Mouse (Mus musculus) liver, adult 2 months (tissue): ENCODE measurements at regions not wholly inside any gene's neighbourhood (a gene's known extent, or its start where the extent isn't known, plus 50 kb on each side); places are given as distances from the start of the nearest gene placed in this dataset.
"Not testable (repeated sequence)": the region's sequence is repeated elsewhere in the genome, so short reads cannot be mapped to it uniquely, and the experiment has no call there.

Experiments
- DNase-seq: peaks from one replicate; pipeline ENCODE4 v3.0.0-alpha.2; 2011; ENCODE audit warnings: low read depth, low spot score; ENCODE audit errors: extremely low read depth
- H3K27ac ChIP-seq: fragments of 200-500 bp; replicated peaks from 2 replicates; pipeline ENCODE4 v1.5.1; 2012; ENCODE audit warnings: low read depth, mild to moderate bottlenecking, control low read depth, inconsistent platforms, low read length; ENCODE audit not compliant: insufficient read depth
- H3K27me3 ChIP-seq: fragments of 200-500 bp; 2 replicates; pipeline ENCODE4 v1.6.1; 2012; ENCODE audit warnings: mild to moderate bottlenecking, moderate library complexity, low read length, inconsistent platforms; ENCODE audit not compliant: control insufficient read depth, insufficient read depth
- H3K36me3 ChIP-seq: fragments of 200-500 bp; 2 replicates; pipeline ENCODE4 v1.6.1; 2012; ENCODE audit warnings: low read length, inconsistent platforms; ENCODE audit not compliant: control insufficient read depth, insufficient read depth
- H3K4me1 ChIP-seq: fragments of 200-500 bp; 2 replicates; pipeline ENCODE4 v1.6.1; 2011; ENCODE audit warnings: low read length; ENCODE audit not compliant: control insufficient read depth, insufficient read depth
- H3K4me3 ChIP-seq: fragments of 200-500 bp; 2 replicates; pipeline ENCODE4 v1.5.1; 2011; ENCODE audit warnings: low read depth, mild to moderate bottlenecking, control low read depth, low read length, moderate library complexity; ENCODE audit not compliant: insufficient read depth
- H3K79me2 ChIP-seq: fragments of 200-500 bp; 2 replicates; pipeline ENCODE4 v1.6.1; 2012; ENCODE audit warnings: inconsistent platforms, mild to moderate bottlenecking, low read length, moderate library complexity; ENCODE audit not compliant: control insufficient read depth, insufficient read depth
- H3K9ac ChIP-seq: fragments of 200-500 bp; 2 replicates; pipeline ENCODE4 v1.6.1; 2012; ENCODE audit warnings: low read depth, mild to moderate bottlenecking, control low read depth, inconsistent platforms, low read length
- CTCF ChIP-seq: fragments of 200-500 bp; IDR thresholded peaks from 2 replicates; pipeline ENCODE4 v1.5.1; 2011; ENCODE audit warnings: low read depth, low read length, control low read depth
- POLR2A ChIP-seq: fragments of 200-500 bp; IDR thresholded peaks from 2 replicates; pipeline ENCODE4 v1.6.1; 2011; ENCODE audit warnings: low read length, control low read depth; ENCODE audit not compliant: insufficient read depth; ENCODE audit errors: extremely low read depth
- WGBS: fragments of 180-500 bp; shearing (Covaris S2); methylation state at CpG from one replicate; pipeline ENCODE4 v1.1.7; 2018; 5-methylcytosine and 5-hydroxymethylcytosine counted together

DNA sequence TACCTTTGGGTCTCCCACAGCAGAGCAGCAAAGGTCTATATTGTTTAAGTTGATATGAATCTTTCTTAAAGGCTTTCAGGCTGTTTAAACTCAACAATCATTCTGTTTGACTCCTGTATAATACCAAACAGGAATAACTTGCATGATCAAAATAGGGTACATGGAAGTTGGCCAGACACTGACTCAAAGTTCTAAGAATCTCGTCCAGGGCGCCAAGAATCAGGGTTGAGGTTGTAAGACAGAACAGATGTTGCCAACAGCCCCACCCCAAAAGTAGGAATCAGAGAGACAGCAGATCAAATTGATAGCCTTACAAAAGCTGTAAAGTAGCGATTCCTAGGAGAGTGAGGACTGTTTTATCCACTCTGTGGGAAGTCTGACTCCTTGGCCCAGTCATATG lies 88.3 kb upstream of the Prlr start:
- H3K36me3 ChIP-seq = no peaks in the 10 kb centered on the region
- no peaks in the 10 kb centered on the region for H3K27me3 ChIP-seq
- no peaks in the 10 kb centered on the region for H3K79me2 ChIP-seq
- DNase-seq = no peak
- no peaks in the 10 kb centered on the region for H3K4me1 ChIP-seq
- WGBS = 73% methylated on average over 3 of the region's 3 CpGs
- H3K9ac ChIP-seq = no peak overlapping the region
- no peak overlapping the region for H3K27ac ChIP-seq
- no peak overlapping the region for H3K4me3 ChIP-seq
- TF ChIP-seq POLR2A (no peak), CTCF (no peak)

DNA sequence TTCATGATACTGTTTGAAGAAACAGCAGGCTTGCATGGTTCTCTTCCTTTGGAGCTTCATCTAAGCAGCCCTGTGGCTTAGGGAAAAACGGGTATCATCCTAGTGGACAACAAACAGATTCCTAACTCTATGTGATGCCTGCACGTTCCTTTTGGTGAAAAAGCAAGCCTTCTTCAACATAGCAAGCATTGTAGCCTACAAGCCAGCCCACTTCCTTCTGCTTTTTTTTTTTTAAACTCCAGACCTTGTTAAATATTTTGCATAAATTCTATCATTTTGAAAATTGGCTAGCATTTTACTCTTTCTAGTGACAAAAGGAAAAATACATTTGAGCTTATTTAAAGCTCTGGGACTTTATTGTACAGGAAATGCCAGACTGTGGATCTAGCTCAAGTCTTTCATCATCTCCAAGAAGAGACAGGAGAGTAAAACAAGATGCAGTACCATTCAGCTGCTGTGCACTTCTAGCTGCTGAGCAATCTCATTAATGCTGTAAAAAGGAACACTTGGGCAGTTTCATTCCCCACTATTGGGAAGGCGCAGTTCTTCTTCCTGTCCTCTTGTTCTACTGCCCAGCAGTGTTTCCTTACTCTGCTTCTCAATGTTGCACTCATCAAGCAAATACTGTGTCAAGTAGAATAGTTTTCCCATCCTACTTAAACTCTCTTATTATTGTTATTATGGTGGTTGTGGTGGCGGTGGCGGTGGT lies 86.5 kb upstream of the Prlr start:
- no peak overlapping the region for H3K27ac ChIP-seq
- TF ChIP-seq CTCF (no peak), POLR2A (no peak)
- H3K79me2 ChIP-seq = no peaks in the 10 kb centered on the region
- no peak overlapping the region for H3K9ac ChIP-seq
- no peak overlapping the region for H3K4me3 ChIP-seq
- DNase-seq = no peak
- H3K36me3 ChIP-seq = no peaks in the 10 kb centered on the region
- H3K27me3 ChIP-seq = no peaks in the 10 kb centered on the region
- WGBS = 82% methylated on average over 5 of the region's 5 CpGs
- no peaks in the 10 kb centered on the region for H3K4me1 ChIP-seq

DNA sequence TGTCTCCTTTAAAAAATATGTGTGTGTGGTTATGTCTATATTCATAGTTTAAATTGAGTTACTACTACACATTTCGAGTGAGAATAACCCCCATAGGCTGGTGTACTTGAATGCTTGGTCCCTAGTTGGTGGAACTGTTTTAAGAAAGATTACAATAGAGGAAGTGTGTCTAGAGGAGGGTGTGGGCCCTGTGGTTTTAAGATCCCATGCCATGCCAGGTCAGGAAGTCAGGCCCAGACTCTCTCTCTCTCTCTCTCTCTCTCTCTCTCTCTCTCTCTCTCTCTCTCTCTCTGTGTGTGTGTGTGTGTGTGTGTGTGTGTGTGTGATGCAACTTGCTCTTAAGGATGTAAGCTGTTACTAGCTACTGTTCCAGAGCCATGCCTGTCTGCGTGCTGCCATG lies 73.7 kb upstream of the Prlr start:
- Histone ChIP-seq H3K27ac (no peak overlapping the region), H3K27me3 (no peaks in the 10 kb centered on the region), H3K4me3 (no peak overlapping the region), H3K9ac (no peak overlapping the region), H3K79me2 (no peaks in the 10 kb centered on the region), H3K36me3 (no peaks in the 10 kb centered on the region), H3K4me1 (no peaks in the 10 kb centered on the region)
- no peak for DNase-seq
- TF ChIP-seq CTCF (no peak), POLR2A (no peak)
- WGBS = 74% methylated on average over 2 of the region's 2 CpGs

DNA sequence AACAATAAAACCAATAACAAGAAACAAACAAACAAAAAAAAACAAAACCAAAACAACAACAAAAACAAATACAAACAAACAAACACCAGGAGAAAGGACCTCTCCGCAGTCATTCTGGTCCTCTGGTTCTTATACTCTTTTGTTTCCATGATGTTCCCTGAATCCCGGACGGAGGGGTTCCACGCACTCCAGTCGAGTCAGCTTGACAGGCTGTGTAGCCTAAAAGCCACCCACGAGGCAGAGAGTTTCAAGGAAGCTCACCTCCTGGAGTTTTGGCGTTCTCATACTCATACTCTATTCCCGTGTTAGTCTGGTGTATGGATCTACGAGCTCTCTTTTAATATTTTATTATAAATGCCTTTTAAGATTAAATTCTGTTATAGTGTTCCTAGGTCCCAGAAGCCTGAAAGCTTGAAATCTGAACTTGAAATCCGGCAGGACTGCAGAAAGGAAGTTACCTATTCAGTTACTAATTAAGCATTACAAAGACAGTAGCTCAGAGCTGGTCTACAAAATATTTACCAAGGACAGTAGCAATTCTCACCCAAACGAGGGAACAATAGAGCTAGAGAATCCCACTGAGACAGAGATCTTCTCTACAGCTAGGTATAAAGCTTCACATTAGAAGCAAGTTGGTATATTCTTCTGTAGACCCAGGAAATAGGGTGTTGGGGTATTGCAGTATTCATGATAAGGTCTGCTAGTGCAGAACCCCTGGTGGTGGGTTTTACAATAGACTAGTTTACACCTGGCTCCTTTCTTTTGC lies 71.6 kb upstream of the Prlr start:
- H3K36me3 ChIP-seq, DNase-seq, H3K9ac ChIP-seq, H3K4me3 ChIP-seq, H3K79me2 ChIP-seq, H3K27me3 ChIP-seq, H3K4me1 ChIP-seq, H3K27ac ChIP-seq: not testable (repeated sequence)
- 64% methylated on average over 11 of the region's 11 CpGs for WGBS

DNA sequence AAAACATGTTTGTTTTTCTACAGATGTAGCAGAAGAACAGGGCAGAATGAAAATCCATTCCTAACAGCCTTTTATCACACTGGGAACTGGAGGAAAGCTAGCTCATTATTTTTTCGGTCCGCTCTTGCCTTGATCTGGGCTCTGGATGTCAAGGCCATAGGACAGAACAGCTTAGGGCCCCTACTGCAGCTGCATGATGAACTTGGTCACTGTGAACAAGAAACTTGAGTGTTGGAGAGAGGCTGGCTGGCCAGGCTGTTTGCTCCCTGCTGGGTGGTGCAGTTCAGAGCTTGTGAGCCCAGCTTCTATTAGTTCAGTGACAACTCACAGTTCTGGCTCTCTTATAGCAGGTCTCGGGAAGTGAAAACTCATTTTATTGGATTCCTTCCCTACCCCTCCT lies 70.2 kb upstream of the Prlr start:
- no peaks in the 10 kb centered on the region for H3K79me2 ChIP-seq
- H3K4me1 ChIP-seq = no peaks in the 10 kb centered on the region
- H3K27ac ChIP-seq = no peak overlapping the region
- no peak overlapping the region for H3K4me3 ChIP-seq
- WGBS = 90% methylated on average over 3 of the region's 3 CpGs
- no peak for TF ChIP-seq POLR2A
- no peak for TF ChIP-seq CTCF
- H3K36me3 ChIP-seq = no peaks in the 10 kb centered on the region
- H3K27me3 ChIP-seq = no peaks in the 10 kb centered on the region
- no peak overlapping the region for H3K9ac ChIP-seq
- no peak for DNase-seq
